Mouse (Mus musculus) telencephalon, adult 2 months (tissue): ENCODE data around the gene Capn10.
"Not testable (repeated sequence)": the region's sequence is repeated elsewhere in the genome, so short reads cannot be mapped to it uniquely, and the experiment has no call there.

Experiments
- DNase-seq: peaks from one replicate; pipeline ENCODE4 v3.0.0-alpha.2; 2011; ENCODE audit warnings: low read depth, low spot score

Gene Capn10

GRCm38 (mm10) chr1:92919151-92919550 is 15.0 kb upstream of the Capn10 start:
- no peak for DNase-seq

GRCm38 (mm10) chr1:92919775-92920174 is 14.4 kb upstream of the Capn10 start:
- DNase-seq: no peak

GRCm38 (mm10) chr1:92920474-92921200 is 13.5 kb upstream of the Capn10 start:
- no peak for DNase-seq

GRCm38 (mm10) chr1:92921496-92921895 is 12.7 kb upstream of the Capn10 start:
- DNase-seq: no peak

GRCm38 (mm10) chr1:92930171-92930706 is 3.9 kb upstream of the Capn10 start:
- no peak for DNase-seq

GRCm38 (mm10) chr1:92933611-92934010 is 565 bp upstream of the Capn10 start:
- no peak for DNase-seq

DNA sequence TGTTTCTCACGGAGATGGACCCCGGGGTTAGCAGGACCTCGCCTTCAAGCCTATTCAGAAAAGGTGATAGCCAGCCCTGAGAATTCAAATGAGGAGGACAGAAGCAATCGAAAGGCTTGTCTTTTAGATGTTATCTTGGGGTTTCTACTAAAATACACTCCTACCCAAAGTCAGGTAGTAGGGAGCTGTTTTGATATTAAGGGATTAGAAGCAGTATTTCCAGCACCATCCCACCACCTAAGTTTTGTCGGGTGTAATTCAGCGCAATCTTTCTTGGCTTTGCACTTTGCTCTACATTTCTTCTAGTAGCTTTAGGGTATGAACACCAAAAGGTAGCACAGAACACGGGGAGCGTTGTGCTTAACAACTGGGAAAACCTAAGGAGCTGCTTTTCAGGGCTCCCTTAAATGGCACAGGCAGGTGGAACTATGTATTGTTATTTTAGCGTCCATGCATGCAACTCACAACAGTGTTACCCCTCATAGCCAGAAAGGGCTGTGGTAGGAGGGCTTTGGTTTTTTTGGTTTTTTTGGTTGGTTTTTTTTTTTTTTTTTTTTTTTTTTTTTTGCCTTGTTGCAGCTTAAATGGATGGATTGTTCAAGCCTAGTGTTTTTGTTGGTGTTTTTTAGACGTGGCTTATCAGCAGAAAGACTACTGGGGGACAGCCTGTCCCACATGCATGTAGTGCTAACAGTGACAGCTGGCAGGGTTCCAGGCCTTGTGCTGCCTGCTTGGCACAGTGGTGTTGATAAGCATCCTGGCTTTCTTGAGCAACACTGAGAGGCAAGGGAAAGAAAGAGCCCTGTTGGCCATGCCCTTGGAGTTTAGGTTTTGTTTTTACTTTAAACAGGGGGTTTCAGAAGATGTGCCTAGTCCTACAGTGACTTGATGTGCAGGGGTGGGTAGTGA is 1.1 kb downstream of the Capn10 start:
- no peak for DNase-seq

DNA sequence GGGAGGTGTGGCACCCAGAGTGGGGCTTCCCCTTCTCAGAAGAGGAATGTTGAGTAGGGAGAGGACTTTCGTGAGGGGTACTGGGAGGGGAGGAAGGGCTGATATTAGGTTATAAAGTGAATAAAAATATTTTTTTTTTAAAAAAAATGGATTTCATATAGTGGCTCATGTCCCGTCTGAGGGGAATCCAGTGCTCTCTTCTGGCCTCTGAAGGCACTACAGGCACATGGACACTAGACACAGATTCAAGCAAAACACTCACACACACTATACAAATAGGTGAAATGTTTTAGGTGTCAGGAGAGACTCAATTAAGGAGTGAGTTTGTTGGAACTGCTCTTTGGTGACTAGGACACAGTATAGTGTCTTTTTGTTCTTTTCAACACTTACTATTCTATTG is 1.8 kb downstream of the Capn10 start:
- no peak for DNase-seq

- no peak for DNase-seq
Measured at GRCm38 (mm10) chr1:92936467-92936866, 2.3 kb downstream of the Capn10 start.

- DNase-seq: no peak
Measured at GRCm38 (mm10) chr1:92937797-92938196, 3.6 kb downstream of the Capn10 start.

DNA sequence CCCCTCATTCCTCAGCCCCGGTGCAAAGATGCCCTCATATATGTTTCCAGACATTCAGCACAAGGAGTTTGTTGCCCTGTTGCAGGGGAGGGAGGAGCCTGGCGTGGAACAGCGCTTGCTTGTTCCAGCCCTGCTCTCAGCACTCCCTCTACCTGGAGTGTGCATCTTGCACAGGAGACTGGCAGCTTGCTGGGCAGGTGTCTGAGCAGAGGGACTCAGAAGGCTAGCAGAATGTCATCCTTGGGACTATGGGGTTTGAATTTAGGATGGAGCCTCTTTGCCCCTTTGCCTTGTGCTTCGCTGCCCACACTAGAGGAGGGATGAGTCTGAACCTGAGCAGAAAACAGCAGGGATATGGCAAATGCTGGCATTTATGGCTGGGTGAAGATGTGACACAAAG is 5.6 kb downstream of the Capn10 start:
- no peak for DNase-seq

GRCm38 (mm10) chr1:92943219-92943989 is 9.2 kb downstream of the Capn10 start:
- DNase-seq: no peak

DNA sequence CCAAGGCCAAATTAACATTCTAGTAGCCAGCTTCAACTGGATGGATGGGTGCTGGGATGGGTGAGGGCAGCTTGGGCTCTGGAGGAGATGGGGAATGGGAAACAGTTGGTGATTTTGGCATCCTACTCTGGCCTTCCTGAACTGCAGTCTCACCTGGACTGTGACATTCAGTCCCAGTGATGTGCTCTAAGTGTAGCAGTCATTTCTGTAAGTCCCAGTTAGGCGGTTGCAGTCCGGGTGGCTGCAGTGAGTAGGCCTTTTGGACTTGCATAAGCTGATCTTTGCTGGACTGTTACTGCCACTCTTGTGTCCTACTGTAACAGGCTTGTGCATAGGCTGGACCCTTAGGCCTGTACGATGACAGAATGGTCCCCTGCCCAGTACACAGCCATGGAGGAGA is 13.8 kb downstream of the Capn10 start:
- no peak for DNase-seq

DNA sequence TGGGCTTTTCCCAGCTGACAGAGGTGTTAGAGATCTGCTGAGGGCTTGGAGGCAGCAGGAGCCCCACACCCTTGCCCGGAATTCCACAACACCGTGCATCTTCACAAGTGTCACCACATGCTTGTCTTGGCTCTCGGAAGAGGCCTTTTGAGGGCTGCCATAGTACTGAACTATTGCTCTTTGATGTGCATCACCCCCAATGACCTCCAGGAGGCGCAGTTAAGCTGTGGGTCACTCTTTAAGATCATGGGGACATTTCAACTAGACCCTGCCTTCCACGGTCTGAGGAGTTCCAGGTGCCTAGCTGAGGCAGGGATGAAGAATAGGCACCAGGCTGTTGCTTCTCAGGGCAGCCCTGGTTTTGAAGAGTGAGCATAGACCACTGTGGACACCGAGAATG is 15.2 kb downstream of the Capn10 start:
- DNase-seq: no peak

DNA sequence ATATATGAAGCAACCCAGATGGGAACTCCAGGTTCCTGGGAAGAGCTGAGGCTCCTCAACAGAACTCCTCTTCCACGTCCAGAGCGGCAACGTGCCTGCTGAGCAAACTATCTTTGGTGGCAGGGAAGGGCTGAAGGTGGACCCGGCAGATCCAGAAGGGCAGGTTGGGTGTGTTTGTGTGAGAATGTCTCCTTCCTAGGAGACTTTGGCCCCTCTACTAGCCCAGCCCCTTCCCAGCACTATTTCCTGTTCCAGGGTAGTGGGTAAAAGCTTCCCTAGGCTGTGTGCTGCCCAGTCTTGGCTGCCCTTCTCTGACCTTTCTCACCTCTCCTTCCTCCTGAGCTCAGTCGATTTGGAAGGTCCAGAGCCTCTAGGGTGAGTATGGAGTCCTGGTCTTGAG is 16.4 kb downstream of the Capn10 start, which contains the start of gene Gpr35:
TSS of gene Gpr35 (plus strand) at position 259 of the 400 bp plus-strand sequence.
- DNase-seq: no peak

GRCm38 (mm10) chr1:92953641-92954040 is 19.5 kb downstream of the Capn10 start:
- DNase-seq: no peak

- DNase-seq: not testable (repeated sequence)
Measured at GRCm38 (mm10) chr1:92956571-92957335, 22.6 kb downstream of the Capn10 start.

DNA sequence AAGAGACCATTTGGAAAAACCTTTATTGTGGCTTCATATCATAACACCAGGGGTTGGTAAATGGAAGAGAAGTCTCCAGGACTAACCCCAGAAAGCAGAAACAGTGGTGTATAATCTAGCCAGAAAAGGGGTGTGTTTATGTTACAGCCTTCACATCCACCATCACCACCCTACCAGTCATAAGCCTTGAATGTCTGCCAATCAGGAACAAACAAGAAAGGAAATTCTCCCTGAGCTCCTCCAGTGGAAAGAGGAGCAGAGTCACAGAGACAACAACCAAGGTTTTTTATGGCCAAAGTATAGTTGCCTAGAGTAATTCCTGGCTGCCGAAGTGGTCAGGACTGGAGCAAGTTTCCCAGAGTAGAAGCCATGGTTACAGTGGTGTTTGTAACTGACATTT is 24.8 kb downstream of the Capn10 start:
- DNase-seq: no peak

GRCm38 (mm10) chr1:92970791-92971190 is 36.6 kb downstream of the Capn10 start:
- not testable (repeated sequence) for DNase-seq

DNA sequence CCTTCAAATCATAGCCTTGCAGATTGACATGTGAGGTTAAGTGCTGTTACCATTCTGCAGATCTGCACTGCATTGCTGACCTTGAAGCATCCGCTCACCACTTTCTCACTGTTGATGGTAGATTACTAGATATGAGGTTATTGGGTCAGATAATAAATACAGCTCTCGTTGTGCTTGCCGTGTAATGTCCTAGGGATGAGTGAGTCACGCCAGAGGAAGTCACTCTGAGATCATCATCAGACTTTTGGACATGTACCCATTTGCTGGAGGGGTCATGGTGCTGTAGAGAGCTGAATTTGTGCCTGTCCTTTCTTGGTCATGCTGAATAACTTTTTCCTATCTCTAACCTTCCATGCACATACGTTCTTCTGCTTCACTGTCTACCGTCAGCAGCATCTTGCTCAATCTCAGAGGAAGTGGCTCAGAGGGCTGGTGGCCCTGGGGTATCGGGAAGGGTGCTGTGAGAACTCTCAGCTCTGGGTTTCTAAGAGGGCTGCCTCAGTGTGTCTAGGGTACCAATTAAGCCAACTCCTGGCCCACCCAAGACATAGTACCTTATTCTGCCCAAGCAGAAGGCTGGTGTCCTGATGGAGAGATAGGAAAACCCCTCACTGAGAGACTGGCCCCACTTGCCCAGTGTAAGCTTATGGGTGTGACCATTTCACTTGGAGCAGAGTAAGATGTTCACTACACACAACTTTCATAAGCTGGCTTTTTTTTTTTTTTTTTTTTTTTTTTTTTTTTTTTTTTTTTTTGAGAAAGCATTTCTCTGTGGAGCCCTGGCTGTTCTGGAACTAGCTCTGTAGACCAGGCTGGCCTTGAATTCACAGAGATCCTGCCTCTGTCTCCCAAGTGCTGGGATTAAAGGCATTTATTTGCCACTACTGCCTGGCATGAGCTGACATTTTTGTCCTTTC is 38.0 kb downstream of the Capn10 start:
- DNase-seq: no peak
